Mouse (Mus musculus) erythroblast, embryonic 14.5 days (primary cell): ENCODE data around the gene Thap7. TPM values are rescaled to one million over a fixed set of nuclear protein-coding genes. Genes with fewer than 3 reads are reported as not detected.

Experiments used
- H3K27me3 ChIP-seq: 2 replicates; pipeline ENCODE4 v1.6.1; 2012; ENCODE audit warnings: inconsistent platforms; ENCODE audit not compliant: control insufficient read depth
- H3K36me3 ChIP-seq: 2 replicates; pipeline ENCODE4 v1.6.1; 2012; ENCODE audit warnings: mild to moderate bottlenecking, inconsistent platforms; ENCODE audit not compliant: control insufficient read depth
- H3K4me1 ChIP-seq: 2 replicates; pipeline ENCODE4 v1.6.1; 2012; ENCODE audit warnings: inconsistent platforms; ENCODE audit not compliant: control insufficient read depth
- H3K4me3 ChIP-seq: replicated peaks from 2 replicates; pipeline ENCODE3; 2012; ENCODE audit warnings: moderate library complexity, mild to moderate bottlenecking, inconsistent platforms
- H3K9me3 ChIP-seq: 2 replicates; pipeline ENCODE4 v1.6.1; 2012; ENCODE audit warnings: low read length, inconsistent platforms, mixed read lengths; ENCODE audit not compliant: control insufficient read depth
- GATA1 ChIP-seq: IDR thresholded peaks from 2 replicates; pipeline ENCODE4 v1.6.1; 2012; ENCODE audit warnings: low read length, inconsistent platforms, mixed read lengths
- TAL1 ChIP-seq: IDR thresholded peaks from 3 replicates; pipeline ENCODE4 v1.6.1; 2012; ENCODE audit warnings: low read length, inconsistent platforms, mixed read lengths
- polyA plus RNA-seq: library from polyadenylated mRNA; stranded (reverse); fragments of >175 nt; gene quantifications from 2 replicates; pipeline ENCODE4 v1.2.3, GENCODE M21; 2012

The Thap7 gene
- polyA plus RNA-seq, 1 experiment, result 13.7 TPM

GRCm38 (mm10) chr16:17542632-17543031, 11.7 kb upstream of the Thap7 start:
- Histone ChIP-seq H3K27me3 (peaks cover 28% of the 10 kb centered on the region), H3K4me3 (no peak overlapping the region), H3K4me1 (no peaks in the 10 kb centered on the region), H3K9me3 (peaks cover 2% of the 10 kb centered on the region; the same call in 1 of the 2 replicates), H3K36me3 (no peaks in the 10 kb centered on the region)
- TF ChIP-seq TAL1 (no peak), GATA1 (no peak)

- Histone ChIP-seq H3K4me1 (peaks cover 5% of the 10 kb centered on the region), H3K27me3 (peaks cover 15% of the 10 kb centered on the region), H3K4me3 (no peak overlapping the region), H3K36me3 (no peaks in the 10 kb centered on the region), H3K9me3 (peaks cover 2% of the 10 kb centered on the region; the same call in 1 of the 2 replicates)
- TF ChIP-seq GATA1 (no peak), TAL1 (no peak)
These were observed 5.6 kb upstream of the Thap7 start for GRCm38 (mm10) chr16:17536584-17536983.

- TF ChIP-seq TAL1, result no peak
- TF ChIP-seq GATA1, result no peak
- Histone ChIP-seq H3K9me3 (peaks cover 2% of the 10 kb centered on the region; the same call in 1 of the 2 replicates), H3K27me3 (peaks cover 3% of the 10 kb centered on the region; the same call in 1 of the 2 replicates), H3K4me3 (no peak overlapping the region), H3K36me3 (peaks cover 18% of the 10 kb centered on the region), H3K4me1 (peaks cover 28% of the 10 kb centered on the region)
These were observed 1.9 kb upstream of the Thap7 start for GRCm38 (mm10) chr16:17532676-17533329.

GRCm38 (mm10) chr16:17532271-17532670, 1.3 kb upstream of the Thap7 start:
- H3K9me3 ChIP-seq, result peaks cover 2% of the 10 kb centered on the region; the same call in 1 of the 2 replicates
- peaks cover 28% of the 10 kb centered on the region for H3K4me1 ChIP-seq
- TF ChIP-seq GATA1 (no peak), TAL1 (no peak)
- H3K27me3 ChIP-seq, result peaks cover 3% of the 10 kb centered on the region; the same call in 1 of the 2 replicates
- H3K36me3 ChIP-seq, result peaks cover 23% of the 10 kb centered on the region
- no peak overlapping the region for H3K4me3 ChIP-seq

GRCm38 (mm10) chr16:17529981-17530586, 852 bp downstream of the Thap7 start:
- H3K4me1 ChIP-seq, result peaks cover 28% of the 10 kb centered on the region
- no peak for TF ChIP-seq GATA1
- TF ChIP-seq TAL1, result no peak
- no peaks in the 10 kb centered on the region for H3K9me3 ChIP-seq
- peak overlapping the region; percentile 72 for H3K4me3 ChIP-seq
- H3K36me3 ChIP-seq, result peaks cover 45% of the 10 kb centered on the region
- no peaks in the 10 kb centered on the region for H3K27me3 ChIP-seq

- peaks cover 28% of the 10 kb centered on the region for H3K4me1 ChIP-seq
- peaks cover 61% of the 10 kb centered on the region for H3K36me3 ChIP-seq
- H3K27me3 ChIP-seq, result no peaks in the 10 kb centered on the region
- H3K9me3 ChIP-seq, result no peaks in the 10 kb centered on the region
- H3K4me3 ChIP-seq, result no peak overlapping the region
- TF ChIP-seq GATA1 (no peak), TAL1 (no peak)
These were observed 2.7 kb downstream of the Thap7 start for GRCm38 (mm10) chr16:17528276-17528675.

- H3K9me3 ChIP-seq, result no peaks in the 10 kb centered on the region
- H3K4me3 ChIP-seq, result no peak overlapping the region
- H3K4me1 ChIP-seq, result peaks cover 28% of the 10 kb centered on the region
- TF ChIP-seq GATA1 (no peak), TAL1 (no peak)
- peaks cover 67% of the 10 kb centered on the region for H3K36me3 ChIP-seq
- no peaks in the 10 kb centered on the region for H3K27me3 ChIP-seq
These were observed 3.3 kb downstream of the Thap7 start for GRCm38 (mm10) chr16:17527606-17528005.

- Histone ChIP-seq H3K27me3 (no peaks in the 10 kb centered on the region), H3K36me3 (peaks cover 81% of the 10 kb centered on the region), H3K4me3 (no peak overlapping the region), H3K4me1 (peaks cover 20% of the 10 kb centered on the region), H3K9me3 (no peaks in the 10 kb centered on the region)
- TF ChIP-seq TAL1 (no peak), GATA1 (no peak)
These were observed 4.7 kb downstream of the Thap7 start for GRCm38 (mm10) chr16:17526223-17526622.

- Histone ChIP-seq H3K27me3 (no peaks in the 10 kb centered on the region), H3K36me3 (peaks cover 88% of the 10 kb centered on the region), H3K9me3 (no peaks in the 10 kb centered on the region), H3K4me3 (no peak overlapping the region), H3K4me1 (peaks cover 17% of the 10 kb centered on the region)
- TF ChIP-seq TAL1 (no peak), GATA1 (no peak)
These were observed 5.4 kb downstream of the Thap7 start for GRCm38 (mm10) chr16:17525524-17525923.
